8 mouse cellular contexts compared by ENCODE assay signal in the genomic region with DNA sequence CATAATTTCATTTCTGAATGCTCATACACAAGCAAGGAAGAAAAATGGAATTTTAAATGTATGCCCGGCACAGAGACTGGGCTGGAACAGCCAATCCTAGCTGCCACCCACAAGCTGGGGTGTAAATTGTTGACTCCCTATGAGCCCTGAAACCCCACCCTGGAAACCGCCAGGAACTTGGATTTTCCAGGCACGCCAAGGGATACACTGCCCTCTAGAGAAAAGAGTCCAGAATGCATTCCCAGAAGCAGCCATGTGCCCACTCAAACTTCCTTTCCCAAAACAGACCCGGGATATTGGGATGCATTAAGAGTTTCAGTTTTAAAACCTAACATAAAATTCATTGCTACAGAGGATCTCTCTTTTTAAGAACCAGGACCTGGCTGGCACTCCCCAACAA. TPM values are rescaled to one million over a fixed set of nuclear protein-coding genes. Genes with fewer than 3 reads are reported as not detected.
DNase-seq lines count a peak whose midpoint lies in the region; ATAC-seq and TF ChIP-seq lines count a peak whose summit lies in the region.

No protein-coding gene starts in this region.

- H3K27me3 ChIP-seq in lung, embryonic 14.5 days (ENCODE audit: insufficient read depth, low read length), result no peaks in the 10 kb centered on the region
- H3K27me3 ChIP-seq in small intestine, adult 2 months (ENCODE audit: control insufficient read depth, insufficient read depth, low read length), result no peaks in the 10 kb centered on the region

- TF ChIP-seq CTCF in lung, embryonic 14.5 days (IDR thresholded peaks at IDR 0.05; ENCODE audit: low read depth), result peak; percentile 77
- TF ChIP-seq CTCF in small intestine, adult 2 months (IDR thresholded peaks at IDR 0.05; ENCODE audit: extremely low read depth, insufficient read length, insufficient replicate concordance, low read depth, low read length), result peak; percentile 42; the same call in 1 of the 2 replicates

- 4% methylated on average over 4 of the region's 4 CpGs for WGBS in lung, embryonic 14.5 days
- 7% methylated on average over 4 of the region's 4 CpGs for WGBS in small intestine, adult 2 months

- H3K36me3 ChIP-seq in lung, embryonic 14.5 days (ENCODE audit: insufficient read depth), result no peaks in the 10 kb centered on the region
- no peaks in the 10 kb centered on the region for H3K36me3 ChIP-seq in small intestine, adult 2 months (ENCODE audit: control insufficient read depth, insufficient read depth, low read length)

- TF ChIP-seq POLR2A in small intestine, adult 2 months (IDR thresholded peaks at IDR 0.05; ENCODE audit: low read depth, low read length), result no peak

- ATAC-seq in lung, embryonic 14.5 days (ENCODE audit: insufficient read depth), result no peak

- no peak overlapping the region for H3K4me3 ChIP-seq in lung, embryonic 14.5 days (ENCODE audit: low read depth, low read length)
- H3K4me3 ChIP-seq in small intestine, adult 2 months (ENCODE audit: low read depth, low read length), result no peak overlapping the region

- no peaks in the 10 kb centered on the region for H3K9me3 ChIP-seq in lung, embryonic 14.5 days (ENCODE audit: low read depth, low read length)

- no peak overlapping the region for H3K27ac ChIP-seq in lung, embryonic 14.5 days (ENCODE audit: low read depth)
- H3K27ac ChIP-seq in small intestine, adult 2 months (ENCODE audit: insufficient read depth, low read depth, low read length), result peak overlapping the region; percentile 34; the same call in 1 of the 2 replicates

- H3K4me1 ChIP-seq in lung, embryonic 14.5 days (ENCODE audit: insufficient read depth), result peaks cover 8% of the 10 kb centered on the region; the same call in 1 of the 2 replicates
- H3K4me1 ChIP-seq in small intestine, adult 2 months (ENCODE audit: control insufficient read depth, insufficient read depth, insufficient read length, low read length), result no peaks in the 10 kb centered on the region

- peak; percentile 28 for DNase-seq in kidney, adult 18-20 months
- no peak for DNase-seq in kidney, adult 11 months
- peak; percentile 26 for DNase-seq in brain, embryonic 18.5 days (ENCODE audit: low read depth, low spot score)
- DNase-seq in gastrocnemius, postnatal 10 days, result peak; percentile 38
- peak; percentile 41 for DNase-seq in kidney, postnatal 25 days
- peak; percentile 89 for DNase-seq in lung, embryonic 14.5 days
- no peak for DNase-seq in thymus, postnatal 0 days (ENCODE audit: low spot score)

- no peak overlapping the region for H3K9ac ChIP-seq in lung, embryonic 14.5 days

- H3K4me2 ChIP-seq in lung, embryonic 14.5 days, result peak overlapping the region; percentile 58

RNA-seq across cellular contexts. Expression of gene Col6a3, which starts 3.5 kb away (rescaled TPM):
- total RNA-seq in gastrocnemius, postnatal 10 days (2021), result 100 to 1,000 TPM; 299 to 378 TPM
- 63.0 and 74.6 TPM in 2 replicates for polyA plus RNA-seq in lung, embryonic 14.5 days (2014; fragmentation: Nextera tagmentation; extraction: Ambion mirVana)
- polyA plus RNA-seq in small intestine, adult 2 months (2012; rRNA removed), result 11.5 and 19.2 TPM in 2 replicates
- polyA plus RNA-seq in thymus, postnatal 0 days (2015; fragmentation: Nextera tagmentation; extraction: Ambion mirVana), result 5.6 and 5.8 TPM in 2 replicates

Comparison
In these comparisons a context has a peak if more than half of its experiments do, and no peak if none do; other contexts are left out.
1. DNase-seq: peak in kidney, adult 18-20 months (single experiment), brain, embryonic 18.5 days (single experiment), gastrocnemius, postnatal 10 days (single experiment), kidney, postnatal 25 days (2 of 2) and lung, embryonic 14.5 days (single experiment); none in kidney, adult 11 months (single experiment) and thymus, postnatal 0 days (single experiment).